Mouse (Mus musculus): ENCODE data around the gene Gmps. TPM values are rescaled to one million over a fixed set of nuclear protein-coding genes. Genes with fewer than 3 reads are reported as not detected.
A peak's percentile ranks its signal among the peaks of the same experiment; 100 is the strongest.

Gene Gmps
- 43.0 and 43.1 TPM in 2 replicates for polyA plus RNA-seq (2015; fragmentation: Nextera tagmentation; extraction: Ambion mirVana)

- ATAC-seq (ENCODE audit: borderline replicate concordance, extremely low read depth, low FRiP score, low TSS enrichment): peak; percentile 99
- Histone ChIP-seq H3K9me3 (no peaks in the 10 kb centered on the region), H3K27me3 (no peaks in the 10 kb centered on the region), H3K4me3 (peak within 1 kb of the TSS; percentile 72), H3K9ac (peak within 1 kb of the TSS; percentile 84), H3K27ac (peak within 1 kb of the TSS; percentile 83), H3K4me1 (peaks cover 17% of the 10 kb centered on the region), H3K4me2 (peak within 1 kb of the TSS; percentile 66), H3K36me3 (peaks cover 7% of the 10 kb centered on the region)
- under 1% methylated on average over 67 of the region's 67 CpGs for WGBS
Observed at GRCm38 (mm10) chr3:63975955-63976908, at the start of gene Gmps. Gmps (plus strand) TSS chr3:63976106.

GRCm38 (mm10) chr3:63928878-63929859 lies 46.7 kb upstream of the Gmps start, which contains the start of gene E130311K13Rik:
E130311K13Rik (minus strand) TSS chr3:63929472.
- Histone ChIP-seq H3K4me2 (peak within 1 kb of the TSS; percentile 71), H3K36me3 (no peaks in the 10 kb centered on the region)
- 5% methylated on average over 48 of the region's 48 CpGs for WGBS

DNA sequence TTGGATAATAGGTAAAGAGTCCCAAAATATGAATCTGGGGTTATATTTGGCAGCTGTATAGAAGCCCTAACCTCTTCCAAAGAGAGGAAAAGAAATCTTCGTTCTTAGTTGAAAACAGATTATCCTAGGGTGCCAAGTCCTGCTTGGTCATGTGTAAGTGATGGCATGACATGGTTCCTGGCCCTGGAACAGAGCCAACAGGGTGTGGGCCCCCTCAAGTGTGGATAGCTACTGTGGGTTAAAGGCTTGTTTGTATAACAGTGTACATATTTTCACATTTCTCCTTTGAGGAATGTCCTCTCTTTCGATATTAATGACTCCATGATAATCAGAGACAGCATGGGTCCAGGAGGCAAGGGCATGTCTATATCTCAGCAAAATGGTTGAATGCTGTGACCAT lies 37.0 kb upstream of the Gmps start:
- no peak overlapping the region for H3K4me2 ChIP-seq
- H3K4me3 ChIP-seq: no peak overlapping the region
- no peak for ATAC-seq (ENCODE audit: borderline replicate concordance, extremely low read depth, low FRiP score, low TSS enrichment)
- no peaks in the 10 kb centered on the region for H3K27me3 ChIP-seq
- no peaks in the 10 kb centered on the region for H3K9me3 ChIP-seq
- H3K9ac ChIP-seq: no peak overlapping the region
- H3K4me1 ChIP-seq: no peaks in the 10 kb centered on the region
- H3K36me3 ChIP-seq: 0 out of 2 replicates have a peak, but pooled peaks cover under 1% of the 10 kb centered on the region
- H3K27ac ChIP-seq: no peak overlapping the region
- WGBS: 83% methylated on average over 2 of the region's 2 CpGs

More at GRCm38 (mm10) chr3:63928878-63929859, 46.7 kb upstream of the Gmps start, which contains the start of gene E130311K13Rik:
- Histone ChIP-seq H3K9me3 (no peaks in the 10 kb centered on the region), H3K27ac (peak within 1 kb of the TSS; percentile 69), H3K4me3 (peak within 1 kb of the TSS; percentile 71), H3K4me1 (peaks cover 2% of the 10 kb centered on the region; the same call in 1 of the 2 replicates), H3K9ac (peak within 1 kb of the TSS; percentile 82), H3K27me3 (no peaks in the 10 kb centered on the region)
- ATAC-seq (ENCODE audit: borderline replicate concordance, extremely low read depth, low FRiP score, low TSS enrichment): peak; percentile 97

GRCm38 (mm10) chr3:63941204-63941850 lies 34.6 kb upstream of the Gmps start:
- Histone ChIP-seq H3K9me3 (no peaks in the 10 kb centered on the region), H3K9ac (no peak overlapping the region), H3K4me1 (no peaks in the 10 kb centered on the region), H3K27ac (no peak overlapping the region), H3K36me3 (peaks cover 4% of the 10 kb centered on the region; the same call in 1 of the 2 replicates), H3K27me3 (no peaks in the 10 kb centered on the region), H3K4me3 (no peak overlapping the region), H3K4me2 (no peak overlapping the region)
- no peak for ATAC-seq (ENCODE audit: borderline replicate concordance, extremely low read depth, low FRiP score, low TSS enrichment)
- 81% methylated on average over 2 of the region's 2 CpGs for WGBS

GRCm38 (mm10) chr3:63949837-63950236 lies 26.1 kb upstream of the Gmps start:
- no peak overlapping the region for H3K4me3 ChIP-seq
- no peak overlapping the region for H3K4me2 ChIP-seq
- H3K27ac ChIP-seq: no peak overlapping the region
- H3K27me3 ChIP-seq: no peaks in the 10 kb centered on the region
- no peaks in the 10 kb centered on the region for H3K9me3 ChIP-seq
- ATAC-seq (ENCODE audit: borderline replicate concordance, extremely low read depth, low FRiP score, low TSS enrichment): no peak
- no peak overlapping the region for H3K9ac ChIP-seq
- H3K4me1 ChIP-seq: no peaks in the 10 kb centered on the region
- WGBS: 71% methylated on average over 3 of the region's 3 CpGs
- 0 out of 2 replicates have a peak, but pooled peaks cover 2% of the 10 kb centered on the region for H3K36me3 ChIP-seq

DNA sequence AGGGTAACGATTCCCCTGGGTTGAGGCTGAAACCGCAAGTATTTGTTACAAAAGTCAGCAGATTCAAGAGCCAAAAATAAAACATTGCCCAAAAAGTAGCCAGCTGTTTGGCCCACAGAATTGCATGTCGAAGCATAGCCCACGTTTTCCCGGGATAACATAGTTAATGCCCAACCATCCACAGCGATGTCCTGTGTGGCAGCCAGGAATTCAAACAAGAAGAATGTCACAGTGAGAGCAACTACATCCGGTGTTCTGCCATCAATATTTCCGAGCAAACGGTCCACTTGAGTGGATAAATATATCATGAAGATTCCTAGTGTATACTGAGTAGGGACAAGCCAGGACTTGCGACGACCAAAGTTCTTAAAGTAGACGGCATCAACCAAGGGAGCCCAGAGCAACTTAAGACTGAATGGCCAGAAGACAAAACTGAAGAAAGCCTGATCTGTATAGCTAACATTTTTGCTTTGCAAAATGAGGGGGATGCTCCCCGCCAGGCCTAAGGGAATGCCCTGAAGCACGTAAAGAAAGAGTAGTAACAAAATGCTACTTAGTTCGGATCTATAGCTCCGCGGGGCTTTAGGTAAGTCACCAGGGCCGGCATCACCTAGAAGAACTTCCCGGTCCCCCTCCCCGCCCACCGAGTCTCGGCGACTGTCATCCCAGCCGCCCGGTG lies 12.3 kb upstream of the Gmps start:
- 5% methylated on average over 25 of the region's 25 CpGs for WGBS
- Histone ChIP-seq H3K36me3 (no peaks in the 10 kb centered on the region), H3K9ac (peak overlapping the region; percentile 77), H3K27ac (peak overlapping the region; percentile 84), H3K9me3 (no peaks in the 10 kb centered on the region), H3K27me3 (no peaks in the 10 kb centered on the region; the same call in 1 of the 2 replicates), H3K4me2 (peak overlapping the region; percentile 73), H3K4me3 (peak overlapping the region; percentile 72), H3K4me1 (peaks cover 18% of the 10 kb centered on the region)
- no peak; the same call in 1 of the 2 replicates for ATAC-seq (ENCODE audit: borderline replicate concordance, extremely low read depth, low FRiP score, low TSS enrichment)

GRCm38 (mm10) chr3:63964100-63964921 lies 11.6 kb upstream of the Gmps start, which contains the start of gene Slc33a1:
Slc33a1 (minus strand) TSS chr3:63964768.
- Histone ChIP-seq H3K27me3 (no peaks in the 10 kb centered on the region; the same call in 1 of the 2 replicates), H3K4me1 (peaks cover 18% of the 10 kb centered on the region), H3K9me3 (no peaks in the 10 kb centered on the region), H3K27ac (peak within 1 kb of the TSS; percentile 84), H3K9ac (peak within 1 kb of the TSS; percentile 77), H3K36me3 (no peaks in the 10 kb centered on the region), H3K4me3 (peak within 1 kb of the TSS; percentile 72), H3K4me2 (peak within 1 kb of the TSS; percentile 73)
- under 1% methylated on average over 69 of the region's 69 CpGs for WGBS
- ATAC-seq (ENCODE audit: borderline replicate concordance, extremely low read depth, low FRiP score, low TSS enrichment): peak; percentile 96

GRCm38 (mm10) chr3:63964922-63965249 lies 11.0 kb upstream of the Gmps start:
- WGBS: 81% methylated on average over 6 of the region's 6 CpGs
- peaks cover 18% of the 10 kb centered on the region for H3K4me1 ChIP-seq
- H3K36me3 ChIP-seq: no peaks in the 10 kb centered on the region
- no peaks in the 10 kb centered on the region; the same call in 1 of the 2 replicates for H3K27me3 ChIP-seq
- no peak overlapping the region for H3K27ac ChIP-seq
- no peak overlapping the region for H3K9ac ChIP-seq
- no peak for ATAC-seq (ENCODE audit: borderline replicate concordance, extremely low read depth, low FRiP score, low TSS enrichment)
- peak overlapping the region; percentile 72 for H3K4me3 ChIP-seq
- no peaks in the 10 kb centered on the region for H3K9me3 ChIP-seq
- peak overlapping the region; percentile 73 for H3K4me2 ChIP-seq

- Histone ChIP-seq H3K9ac (no peak overlapping the region), H3K27me3 (no peaks in the 10 kb centered on the region; the same call in 1 of the 2 replicates), H3K9me3 (no peaks in the 10 kb centered on the region), H3K4me3 (no peak overlapping the region), H3K27ac (no peak overlapping the region), H3K4me2 (no peak overlapping the region), H3K36me3 (no peaks in the 10 kb centered on the region), H3K4me1 (peaks cover 18% of the 10 kb centered on the region)
- 80% methylated on average over 2 of the region's 2 CpGs for WGBS
- no peak for ATAC-seq (ENCODE audit: borderline replicate concordance, extremely low read depth, low FRiP score, low TSS enrichment)
Observed at GRCm38 (mm10) chr3:63965929-63966328, 10.0 kb upstream of the Gmps start.

DNA sequence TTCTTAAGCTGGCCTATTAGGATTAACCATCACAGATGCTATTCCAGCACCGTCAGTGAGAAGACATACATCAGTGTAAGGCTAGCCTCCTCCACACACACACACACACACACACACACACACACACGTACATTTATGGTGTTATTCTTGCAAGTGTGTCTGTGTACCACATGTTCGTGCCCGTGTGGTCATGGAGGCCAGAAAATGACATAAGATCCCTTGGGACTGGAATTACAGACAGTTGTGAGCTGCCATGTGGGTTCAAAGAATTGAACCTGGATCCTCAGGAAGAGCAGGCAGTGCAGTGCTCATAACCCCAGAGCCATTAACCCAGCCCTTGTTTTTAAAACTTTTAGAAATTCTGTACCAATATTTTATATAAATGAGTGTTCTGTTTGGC lies 2.0 kb downstream of the Gmps start:
- Histone ChIP-seq H3K36me3 (peaks cover 17% of the 10 kb centered on the region), H3K9ac (no peak overlapping the region), H3K27me3 (no peaks in the 10 kb centered on the region), H3K4me3 (no peak overlapping the region), H3K27ac (no peak overlapping the region), H3K9me3 (no peaks in the 10 kb centered on the region), H3K4me1 (peaks cover 17% of the 10 kb centered on the region), H3K4me2 (peak overlapping the region; percentile 66)
- no peak for ATAC-seq (ENCODE audit: borderline replicate concordance, extremely low read depth, low FRiP score, low TSS enrichment)
- WGBS: 70% methylated on average over 4 of the region's 4 CpGs

Data from lung, embryonic 15.5 days (tissue).